Mouse (Mus musculus) thymus, adult 2 months (tissue): ENCODE results near the gene Nelfa. TPM values are rescaled to one million over a fixed set of nuclear protein-coding genes. Genes with fewer than 3 reads are reported as not detected.
"Not testable (repeated sequence)": the region's sequence is repeated elsewhere in the genome, so short reads cannot be mapped to it uniquely, and the experiment has no call there.

Experiments used
- DNase-seq: peaks from one replicate; pipeline ENCODE4 v3.0.0; 2021
- H3K27ac ChIP-seq: fragments of 200-500 bp; 2 replicates; pipeline ENCODE4 v1.5.1; 2012; ENCODE audit warnings: low read length, control low read depth; ENCODE audit not compliant: control insufficient read depth, insufficient read depth
- H3K27me3 ChIP-seq: fragments of 200-500 bp; 2 replicates; pipeline ENCODE4 v1.6.1; 2012; ENCODE audit warnings: mild to moderate bottlenecking, low read length, moderate library complexity, mixed read lengths; ENCODE audit not compliant: control insufficient read depth, insufficient read depth
- H3K36me3 ChIP-seq: fragments of 200-500 bp; 2 replicates; pipeline ENCODE4 v1.6.1; 2012; ENCODE audit warnings: mild to moderate bottlenecking, low read length, moderate library complexity; ENCODE audit not compliant: control insufficient read depth, insufficient read depth
- H3K4me1 ChIP-seq: fragments of 200-500 bp; replicated peaks from 2 replicates; pipeline ENCODE4 v1.6.1; 2012; ENCODE audit warnings: low read length; ENCODE audit not compliant: control insufficient read depth, insufficient read depth
- H3K4me3 ChIP-seq: fragments of 200-500 bp; 2 replicates; pipeline ENCODE4 v1.5.1; 2012; ENCODE audit warnings: mild to moderate bottlenecking, low read length, control low read depth, moderate library complexity; ENCODE audit not compliant: control insufficient read depth, insufficient read depth
- CTCF ChIP-seq: fragments of 200-500 bp; IDR thresholded peaks from 2 replicates; pipeline ENCODE4 v1.5.1; 2012; ENCODE audit warnings: mild to moderate bottlenecking, control low read depth, low read length, moderate library complexity, borderline replicate concordance; ENCODE audit not compliant: control insufficient read depth, poor library complexity, insufficient read depth; ENCODE audit errors: extremely low read depth
- POLR2A ChIP-seq: fragments of 200-500 bp; IDR thresholded peaks from 2 replicates; pipeline ENCODE4 v1.6.1; 2012; ENCODE audit warnings: mild to moderate bottlenecking, low read length, control low read depth, moderate library complexity; ENCODE audit not compliant: control insufficient read depth, poor library complexity, insufficient read depth; ENCODE audit errors: extremely low read depth
- WGBS: fragments of 180-500 bp; shearing (Covaris S2); methylation state at CpG from one replicate; pipeline ENCODE4 v1.1.7; 2018; 5-methylcytosine and 5-hydroxymethylcytosine counted together
- polyA plus RNA-seq: library from polyadenylated mRNA; depleted of rRNA; stranded (reverse); fragments of >200 nt; gene quantifications from 2 replicates; pipeline ENCODE4 v1.2.3, GENCODE M21; 2012

Gene Nelfa
- polyA plus RNA-seq, 1 experiment: 85.1 TPM

- no peak overlapping the region for H3K4me3 ChIP-seq
- no peaks in the 10 kb centered on the region for H3K4me1 ChIP-seq
- no peak for DNase-seq
- WGBS: 96% methylated on average over 4 of the region's 4 CpGs
- H3K27me3 ChIP-seq: no peaks in the 10 kb centered on the region
- no peaks in the 10 kb centered on the region for H3K36me3 ChIP-seq
- TF ChIP-seq CTCF: no peak
- H3K27ac ChIP-seq: no peak overlapping the region
These were observed 19.7 kb upstream of the Nelfa start for GRCm38 (mm10) chr5:33955868-33956267.

GRCm38 (mm10) chr5:33954354-33954753 is 18.1 kb upstream of the Nelfa start:
- TF ChIP-seq CTCF: peak; percentile 84; the same call in 1 of the 2 replicates
- TF ChIP-seq POLR2A: no peak
- Histone ChIP-seq H3K27ac (no peak overlapping the region), H3K36me3 (no peaks in the 10 kb centered on the region), H3K27me3 (no peaks in the 10 kb centered on the region), H3K4me1 (no peaks in the 10 kb centered on the region), H3K4me3 (no peak overlapping the region)
- WGBS: 61% methylated on average over 10 of the region's 10 CpGs
- DNase-seq: peak; percentile 77

GRCm38 (mm10) chr5:33953471-33954185 is 17.4 kb upstream of the Nelfa start:
- H3K4me1 ChIP-seq: no peaks in the 10 kb centered on the region
- WGBS: 91% methylated on average over 17 of the region's 17 CpGs
- no peaks in the 10 kb centered on the region for H3K36me3 ChIP-seq
- no peak overlapping the region for H3K27ac ChIP-seq
- no peaks in the 10 kb centered on the region for H3K27me3 ChIP-seq
- TF ChIP-seq CTCF (no peak), POLR2A (no peak)
- no peak for DNase-seq
- no peak overlapping the region for H3K4me3 ChIP-seq

GRCm38 (mm10) chr5:33948314-33948713 is 12.1 kb upstream of the Nelfa start:
- Histone ChIP-seq H3K27me3 (no peaks in the 10 kb centered on the region), H3K27ac (no peak overlapping the region), H3K4me3 (no peak overlapping the region), H3K36me3 (no peaks in the 10 kb centered on the region), H3K4me1 (no peaks in the 10 kb centered on the region)
- no peak for DNase-seq
- no peak for TF ChIP-seq POLR2A
- no peak for TF ChIP-seq CTCF
- WGBS: 94% methylated on average over 4 of the region's 4 CpGs

GRCm38 (mm10) chr5:33947035-33947434 is 10.8 kb upstream of the Nelfa start:
- not testable (repeated sequence) for H3K36me3 ChIP-seq, H3K4me3 ChIP-seq, H3K4me1 ChIP-seq, H3K27ac ChIP-seq, H3K27me3 ChIP-seq, DNase-seq
- 90% methylated on average over 16 of the region's 16 CpGs for WGBS

- DNase-seq: no peak
- peaks cover 7% of the 10 kb centered on the region for H3K4me1 ChIP-seq
- no peaks in the 10 kb centered on the region for H3K27me3 ChIP-seq
- H3K36me3 ChIP-seq: no peaks in the 10 kb centered on the region
- TF ChIP-seq CTCF (no peak), POLR2A (no peak)
- no peak overlapping the region for H3K27ac ChIP-seq
- H3K4me3 ChIP-seq: no peak overlapping the region
- 20% methylated on average over 3 of the region's 3 CpGs for WGBS
These were observed 2.2 kb upstream of the Nelfa start for GRCm38 (mm10) chr5:33938448-33938847.

- no peak for DNase-seq
- peaks cover 7% of the 10 kb centered on the region for H3K4me1 ChIP-seq
These were observed 1.0 kb upstream of the Nelfa start for GRCm38 (mm10) chr5:33937230-33937629.

More at GRCm38 (mm10) chr5:33937230-33937629, 1.0 kb upstream of the Nelfa start:
- Histone ChIP-seq H3K4me3 (no peak overlapping the region), H3K27ac (no peak overlapping the region), H3K36me3 (no peaks in the 10 kb centered on the region), H3K27me3 (no peaks in the 10 kb centered on the region)
- 98% methylated on average over 2 of the region's 2 CpGs for whole genome bisulfite sequencing
- TF ChIP-seq POLR2A (no peak), CTCF (no peak)
